In the genomic region with DNA sequence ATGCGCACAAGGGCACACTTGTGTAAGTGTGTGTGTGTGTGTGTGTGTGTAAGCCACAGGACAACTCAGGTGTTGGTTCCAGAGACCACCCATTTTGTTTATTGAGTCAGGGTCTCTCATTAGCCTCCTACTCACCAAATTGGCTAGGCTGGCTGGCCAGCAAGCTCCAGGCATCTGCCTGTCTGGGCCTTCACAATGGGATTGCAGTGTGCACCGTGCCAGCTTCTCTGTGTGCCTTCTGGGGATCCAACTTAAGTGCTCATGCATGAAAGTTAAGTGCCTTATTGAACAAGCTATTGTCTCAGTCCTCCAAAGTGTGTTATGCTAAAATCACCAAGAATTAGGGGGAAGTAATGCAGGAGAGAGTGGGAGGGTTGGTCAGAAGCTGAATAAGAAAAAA, we compare ENCODE assay signal across 30 mouse cellular contexts.
DNase-seq lines count a peak whose midpoint lies in the region; ATAC-seq and TF ChIP-seq lines count a peak whose summit lies in the region.
"Had no signal": no experiment of that assay in that cellular context is flagged by ENCODE, and none has a peak within 500 bp of the region (broad histone marks: within the 10 kb centered on the region; RNA-seq: fewer than 3 reads in every experiment).

No protein-coding gene starts in this region.

- TF ChIP-seq CTCF in hindbrain, postnatal 0 days (IDR thresholded peaks at IDR 0.05; ENCODE audit: low read depth), result no peak

- H3K9me3 ChIP-seq in forebrain, embryonic 14.5 days (replicated peaks; ENCODE audit: control insufficient read depth, low read length), result no peaks in the 10 kb centered on the region
- H3K9me3 ChIP-seq in forebrain, embryonic 12.5 days, result no peaks in the 10 kb centered on the region
- H3K9me3 ChIP-seq in hindbrain, postnatal 0 days (ENCODE audit: low read length), result no peaks in the 10 kb centered on the region
- H3K9me3 ChIP-seq in hindbrain, embryonic 12.5 days (replicated peaks), result no peaks in the 10 kb centered on the region
- no peaks in the 10 kb centered on the region for H3K9me3 ChIP-seq in forebrain, embryonic 16.5 days (ENCODE audit: control insufficient read depth, low read length)
- no peaks in the 10 kb centered on the region for H3K9me3 ChIP-seq in liver, embryonic 12.5 days (replicated peaks)
- H3K9me3 ChIP-seq: heart, embryonic 13.5 days; limb, embryonic 15.5 days; neural tube, embryonic 13.5 days had no signal

- WGBS in forebrain, embryonic 14.5 days, result 45% methylated on average over 2 of the region's 2 CpGs
- WGBS in forebrain, embryonic 12.5 days, result 48% methylated on average over 2 of the region's 2 CpGs
- WGBS in hindbrain, postnatal 0 days, result 51% methylated on average over 2 of the region's 2 CpGs
- 62% methylated on average over 2 of the region's 2 CpGs for WGBS in hindbrain, embryonic 12.5 days
- 54% methylated on average over 2 of the region's 2 CpGs for WGBS in forebrain, embryonic 16.5 days
- WGBS in liver, embryonic 12.5 days (ENCODE audit: insufficient replicate concordance), result 79% methylated on average over 2 of the region's 2 CpGs

- H3K4me3 ChIP-seq in forebrain, embryonic 14.5 days (ENCODE audit: low read depth, low read length), result no peak overlapping the region
- no peak overlapping the region for H3K4me3 ChIP-seq in forebrain, embryonic 12.5 days (replicated peaks)
- H3K4me3 ChIP-seq in hindbrain, postnatal 0 days (ENCODE audit: low read length), result no peak overlapping the region
- no peak overlapping the region for H3K4me3 ChIP-seq in hindbrain, embryonic 12.5 days
- H3K4me3 ChIP-seq in forebrain, embryonic 16.5 days (replicated peaks; ENCODE audit: low read length), result no peak overlapping the region
- H3K4me3 ChIP-seq in liver, embryonic 12.5 days, result no peak overlapping the region
- H3K4me3 ChIP-seq: gastrocnemius, adult 2 months; heart, adult 2 months; heart, embryonic 13.5 days; limb, embryonic 15.5 days; neural tube, embryonic 13.5 days had no signal

- H3K27me3 ChIP-seq in forebrain, embryonic 14.5 days (replicated peaks; ENCODE audit: control insufficient read depth, insufficient read depth, low read length), result 0 out of 2 replicates have a peak, but pooled peaks cover 6% of the 10 kb centered on the region
- peaks cover 27% of the 10 kb centered on the region for H3K27me3 ChIP-seq in forebrain, embryonic 12.5 days
- H3K27me3 ChIP-seq in hindbrain, postnatal 0 days (ENCODE audit: insufficient read depth, low read length), result no peaks in the 10 kb centered on the region
- no peaks in the 10 kb centered on the region for H3K27me3 ChIP-seq in hindbrain, embryonic 12.5 days
- H3K27me3 ChIP-seq in forebrain, embryonic 16.5 days (replicated peaks; ENCODE audit: control insufficient read depth, insufficient read depth, low read length), result 0 out of 2 replicates have a peak, but pooled peaks cover 5% of the 10 kb centered on the region
- no peaks in the 10 kb centered on the region for H3K27me3 ChIP-seq in liver, embryonic 12.5 days (replicated peaks)
- H3K27me3 ChIP-seq: heart, embryonic 13.5 days; limb, embryonic 15.5 days; neural tube, embryonic 13.5 days had no signal

- ATAC-seq in forebrain, embryonic 14.5 days, result peak; percentile 52; the same call in 1 of the 2 replicates
- ATAC-seq in forebrain, embryonic 12.5 days (ENCODE audit: low FRiP score), result no peak
- no peak for ATAC-seq in hindbrain, postnatal 0 days
- ATAC-seq in hindbrain, embryonic 12.5 days (ENCODE audit: low FRiP score), result no peak
- peak; percentile 90 for ATAC-seq in forebrain, embryonic 16.5 days
- ATAC-seq in liver, embryonic 12.5 days, result no peak
- ATAC-seq: inflammation-experienced regulatory T-cells, adult 6 months had no signal

- H3K4me2 ChIP-seq in forebrain, embryonic 14.5 days (ENCODE audit: low read length), result no peak overlapping the region
- H3K4me2 ChIP-seq in forebrain, embryonic 12.5 days, result no peak overlapping the region
- H3K4me2 ChIP-seq in hindbrain, postnatal 0 days (ENCODE audit: low read depth, low read length), result no peak overlapping the region
- H3K4me2 ChIP-seq in hindbrain, embryonic 12.5 days (replicated peaks), result no peak overlapping the region
- no peak overlapping the region for H3K4me2 ChIP-seq in forebrain, embryonic 16.5 days (ENCODE audit: low read length)
- H3K4me2 ChIP-seq in liver, embryonic 12.5 days, result no peak overlapping the region
- H3K4me2 ChIP-seq: heart, embryonic 13.5 days; limb, embryonic 15.5 days; lung, embryonic 14.5 days; neural tube, embryonic 13.5 days had no signal

- H3K36me3 ChIP-seq in forebrain, embryonic 14.5 days (ENCODE audit: control insufficient read depth, insufficient read depth, low read length), result no peaks in the 10 kb centered on the region
- H3K36me3 ChIP-seq in forebrain, embryonic 12.5 days (replicated peaks), result no peaks in the 10 kb centered on the region
- H3K36me3 ChIP-seq in hindbrain, postnatal 0 days (ENCODE audit: insufficient read depth, low read length), result no peaks in the 10 kb centered on the region
- H3K36me3 ChIP-seq in hindbrain, embryonic 12.5 days, result no peaks in the 10 kb centered on the region
- no peaks in the 10 kb centered on the region for H3K36me3 ChIP-seq in forebrain, embryonic 16.5 days (ENCODE audit: control insufficient read depth, insufficient read depth)
- H3K36me3 ChIP-seq in liver, embryonic 12.5 days, result no peaks in the 10 kb centered on the region
- H3K36me3 ChIP-seq: heart, embryonic 13.5 days; limb, embryonic 15.5 days; neural tube, embryonic 13.5 days had no signal

- H3K4me1 ChIP-seq in forebrain, embryonic 14.5 days (ENCODE audit: control insufficient read depth, insufficient read depth, low read length), result no peaks in the 10 kb centered on the region
- H3K4me1 ChIP-seq in forebrain, embryonic 12.5 days, result no peaks in the 10 kb centered on the region
- H3K4me1 ChIP-seq in hindbrain, postnatal 0 days (ENCODE audit: insufficient read depth, low read length), result no peaks in the 10 kb centered on the region
- H3K4me1 ChIP-seq in hindbrain, embryonic 12.5 days, result no peaks in the 10 kb centered on the region
- no peaks in the 10 kb centered on the region for H3K4me1 ChIP-seq in forebrain, embryonic 16.5 days (replicated peaks; ENCODE audit: control insufficient read depth, insufficient read depth, low read length)
- peaks cover 9% of the 10 kb centered on the region for H3K4me1 ChIP-seq in liver, embryonic 12.5 days
- H3K4me1 ChIP-seq: limb, embryonic 15.5 days; neural tube, embryonic 13.5 days had no signal

- H3K27ac ChIP-seq in forebrain, embryonic 14.5 days (ENCODE audit: low read depth, low read length), result no peak overlapping the region
- no peak overlapping the region for H3K27ac ChIP-seq in forebrain, embryonic 12.5 days
- no peak overlapping the region for H3K27ac ChIP-seq in hindbrain, postnatal 0 days
- H3K27ac ChIP-seq in hindbrain, embryonic 12.5 days, result no peak overlapping the region
- no peak overlapping the region for H3K27ac ChIP-seq in forebrain, embryonic 16.5 days (ENCODE audit: low read length)
- no peak overlapping the region for H3K27ac ChIP-seq in liver, embryonic 12.5 days
- H3K27ac ChIP-seq: gastrocnemius, adult 2 months; heart, adult 2 months; heart, embryonic 13.5 days; limb, embryonic 15.5 days; liver, embryonic 14.5 days; neural tube, embryonic 13.5 days; stomach, postnatal 0 days had no signal

- H3K9ac ChIP-seq in forebrain, embryonic 14.5 days (ENCODE audit: low read length), result no peak overlapping the region
- no peak overlapping the region for H3K9ac ChIP-seq in forebrain, embryonic 12.5 days
- H3K9ac ChIP-seq in hindbrain, postnatal 0 days (replicated peaks; ENCODE audit: low read length), result no peak overlapping the region
- no peak overlapping the region for H3K9ac ChIP-seq in hindbrain, embryonic 12.5 days
- H3K9ac ChIP-seq in forebrain, embryonic 16.5 days (replicated peaks; ENCODE audit: low read depth, low read length), result no peak overlapping the region
- H3K9ac ChIP-seq in liver, embryonic 12.5 days, result no peak overlapping the region
- H3K9ac ChIP-seq: heart, embryonic 13.5 days; limb, embryonic 15.5 days; liver, embryonic 14.5 days; lung, embryonic 14.5 days; neural tube, embryonic 13.5 days had no signal

- DNase-seq in forebrain, embryonic 14.5 days (ENCODE audit: low spot score), result peak; percentile 67
- DNase-seq in hindbrain, postnatal 0 days (ENCODE audit: low spot score), result peak; percentile 39
- DNase-seq in Muller cell, postnatal 12 days (ENCODE audit: inconsistent ontology term), result peak; percentile 50
- no peak for DNase-seq in layer of hippocampus, adult 9-10 months (ENCODE audit: low spot score)
- DNase-seq: adrenal gland, adult 2 months; adrenal gland, postnatal 36 days; cerebellum, adult 2 months; cerebellum, postnatal 36 days; gastrocnemius, adult 2 months; gastrocnemius, postnatal 36 days; heart, adult 2 months; heart, postnatal 10 days; kidney, adult 11 months; kidney, postnatal 14 days; lung, embryonic 14.5 days; lung, postnatal 14 days; right cerebral cortex, adult 18-20 months; right cerebral cortex, postnatal 4 days; thymus, adult 18-20 months; thymus, postnatal 25 days had no signal

Comparison
In these comparisons a context has a peak if more than half of its experiments do, and no peak if none do; other contexts are left out.
1. ATAC-seq: peak in forebrain, embryonic 14.5 days (single experiment) and forebrain, embryonic 16.5 days (single experiment); none in forebrain, embryonic 12.5 days (single experiment), hindbrain, postnatal 0 days (single experiment), hindbrain, embryonic 12.5 days (single experiment) and liver, embryonic 12.5 days (single experiment).